Mouse (Mus musculus): Measurements from ENCODE around the gene Apoc1.

GRCm38 (mm10) chr7:19701069-19701761 lies 8.8 kb upstream of the Apoc1 start:
- TF ChIP-seq CTCF (IDR thresholded peaks at IDR 0.05; ENCODE audit: borderline replicate concordance, insufficient read depth, low read depth, low read length) (peak; percentile 44), POLR2A (IDR thresholded peaks at IDR 0.05; ENCODE audit: borderline replicate concordance, insufficient read depth, low read length) (no peak)

All from cerebellum, adult 2 months (tissue).